Mouse (Mus musculus): Measurements from ENCODE around the gene Pcolce2. TPM values are rescaled to one million over a fixed set of nuclear protein-coding genes. Genes with fewer than 3 reads are reported as not detected.
A peak's percentile ranks its signal among the peaks of the same experiment; 100 is the strongest.

The Pcolce2 gene
- 0.58 and 3.4 TPM in 2 replicates for total RNA-seq (2014; rRNA removed; ENCODE audit: low replicate concordance)
- 2.6 TPM in 2 replicates for polyA plus RNA-seq (2015; fragmentation: Nextera tagmentation; extraction: Ambion mirVana)

- peak; percentile 26 for DNase-seq (ENCODE audit: low spot score)
- H3K4me3 ChIP-seq (ENCODE audit: low read depth, low read length), result peak within 1 kb of the TSS; percentile 57
- H3K27me3 ChIP-seq (ENCODE audit: control insufficient read depth, insufficient read depth, low read length), result peaks cover 39% of the 10 kb centered on the region
- peak; percentile 79 for ATAC-seq (ENCODE audit: insufficient read depth, low read depth)
- under 1% methylated on average over 39 of the region's 71 CpGs for WGBS
- H3K9me3 ChIP-seq (replicated peaks; ENCODE audit: control insufficient read depth, low read length), result no peaks in the 10 kb centered on the region
- H3K9ac ChIP-seq (replicated peaks; ENCODE audit: low read depth, low read length), result peak within 1 kb of the TSS; percentile 41
- H3K27ac ChIP-seq (ENCODE audit: low read depth), result no peak within 1 kb of the TSS
- H3K4me2 ChIP-seq (ENCODE audit: low read depth, low read length), result peak within 1 kb of the TSS; percentile 85
- H3K4me1 ChIP-seq (ENCODE audit: control insufficient read depth, insufficient read depth), result no peaks in the 10 kb centered on the region; the same call in 1 of the 2 replicates
- no peaks in the 10 kb centered on the region for H3K36me3 ChIP-seq (replicated peaks; ENCODE audit: control insufficient read depth, insufficient read depth, low read length)
- TF ChIP-seq CTCF (IDR thresholded peaks at IDR 0.05; ENCODE audit: low read depth) (no peak), EP300 (IDR thresholded peaks at IDR 0.05; ENCODE audit: low read depth) (no peak)
Observed at GRCm38 (mm10) chr9:95637271-95638181, at the start of gene Pcolce2. TSS of gene Pcolce2 (plus strand) at chr9:95637601.

GRCm38 (mm10) chr9:95588070-95588469 is 49.3 kb upstream of the Pcolce2 start:
- H3K27me3 ChIP-seq (ENCODE audit: control insufficient read depth, insufficient read depth, low read length), result no peaks in the 10 kb centered on the region
- ATAC-seq (ENCODE audit: insufficient read depth, low read depth) (no peak), DNase-seq (ENCODE audit: low spot score) (no peak)
- H3K27ac ChIP-seq (ENCODE audit: low read depth), result no peak overlapping the region
- no peak overlapping the region for H3K4me3 ChIP-seq (ENCODE audit: low read depth, low read length)
- no peak overlapping the region for H3K4me2 ChIP-seq (ENCODE audit: low read depth, low read length)
- H3K9ac ChIP-seq (replicated peaks; ENCODE audit: low read depth, low read length), result no peak overlapping the region
- no peaks in the 10 kb centered on the region for H3K9me3 ChIP-seq (replicated peaks; ENCODE audit: control insufficient read depth, low read length)
- no peaks in the 10 kb centered on the region for H3K36me3 ChIP-seq (replicated peaks; ENCODE audit: control insufficient read depth, insufficient read depth, low read length)
- TF ChIP-seq EP300 (IDR thresholded peaks at IDR 0.05; ENCODE audit: low read depth) (no peak), CTCF (IDR thresholded peaks at IDR 0.05; ENCODE audit: low read depth) (no peak)
- WGBS, result 90% methylated on average over 7 of the region's 7 CpGs
- no peaks in the 10 kb centered on the region for H3K4me1 ChIP-seq (ENCODE audit: control insufficient read depth, insufficient read depth)

GRCm38 (mm10) chr9:95594291-95594690 is 43.1 kb upstream of the Pcolce2 start:
- no peak overlapping the region for H3K4me2 ChIP-seq (ENCODE audit: low read depth, low read length)
- DNase-seq (ENCODE audit: low spot score) (no peak), ATAC-seq (ENCODE audit: insufficient read depth, low read depth) (no peak)
- no peak overlapping the region for H3K9ac ChIP-seq (replicated peaks; ENCODE audit: low read depth, low read length)
- no peaks in the 10 kb centered on the region for H3K27me3 ChIP-seq (ENCODE audit: control insufficient read depth, insufficient read depth, low read length)
- no peaks in the 10 kb centered on the region for H3K36me3 ChIP-seq (replicated peaks; ENCODE audit: control insufficient read depth, insufficient read depth, low read length)
- no peaks in the 10 kb centered on the region for H3K4me1 ChIP-seq (ENCODE audit: control insufficient read depth, insufficient read depth)
- WGBS, result 80% methylated on average over 4 of the region's 4 CpGs
- no peak overlapping the region for H3K27ac ChIP-seq (ENCODE audit: low read depth)
- H3K4me3 ChIP-seq (ENCODE audit: low read depth, low read length), result no peak overlapping the region
- no peaks in the 10 kb centered on the region for H3K9me3 ChIP-seq (replicated peaks; ENCODE audit: control insufficient read depth, low read length)
- TF ChIP-seq EP300 (IDR thresholded peaks at IDR 0.05; ENCODE audit: low read depth), result no peak
- no peak for TF ChIP-seq CTCF (IDR thresholded peaks at IDR 0.05; ENCODE audit: low read depth)

GRCm38 (mm10) chr9:95597466-95598178 is 39.8 kb upstream of the Pcolce2 start:
- TF ChIP-seq CTCF (IDR thresholded peaks at IDR 0.05; ENCODE audit: low read depth) (no peak), EP300 (IDR thresholded peaks at IDR 0.05; ENCODE audit: low read depth) (no peak)
- 54% methylated on average over 13 of the region's 13 CpGs for WGBS
- H3K9ac ChIP-seq (replicated peaks; ENCODE audit: low read depth, low read length), result no peak overlapping the region
- H3K27me3 ChIP-seq (ENCODE audit: control insufficient read depth, insufficient read depth, low read length), result no peaks in the 10 kb centered on the region
- no peaks in the 10 kb centered on the region for H3K9me3 ChIP-seq (replicated peaks; ENCODE audit: control insufficient read depth, low read length)
- DNase-seq (ENCODE audit: low spot score) (no peak), ATAC-seq (ENCODE audit: insufficient read depth, low read depth) (no peak)
- H3K36me3 ChIP-seq (replicated peaks; ENCODE audit: control insufficient read depth, insufficient read depth, low read length), result no peaks in the 10 kb centered on the region
- 0 out of 2 replicates have a peak overlapping the region, but pooled peaks have one; percentile 20 for H3K4me3 ChIP-seq (ENCODE audit: low read depth, low read length)
- H3K4me1 ChIP-seq (ENCODE audit: control insufficient read depth, insufficient read depth), result no peaks in the 10 kb centered on the region
- no peak overlapping the region for H3K27ac ChIP-seq (ENCODE audit: low read depth)
- H3K4me2 ChIP-seq (ENCODE audit: low read depth, low read length), result peak overlapping the region; percentile 44

- H3K9me3 ChIP-seq (replicated peaks; ENCODE audit: control insufficient read depth, low read length), result no peaks in the 10 kb centered on the region
- no peaks in the 10 kb centered on the region for H3K4me1 ChIP-seq (ENCODE audit: control insufficient read depth, insufficient read depth)
- peak overlapping the region; percentile 44 for H3K4me2 ChIP-seq (ENCODE audit: low read depth, low read length)
- 36% methylated on average over 19 of the region's 19 CpGs for WGBS
- TF ChIP-seq CTCF (IDR thresholded peaks at IDR 0.05; ENCODE audit: low read depth) (no peak), EP300 (IDR thresholded peaks at IDR 0.05; ENCODE audit: low read depth) (no peak)
- peak overlapping the region; percentile 20; the same call in 1 of the 2 replicates for H3K4me3 ChIP-seq (ENCODE audit: low read depth, low read length)
- no peak for DNase-seq (ENCODE audit: low spot score)
- no peaks in the 10 kb centered on the region for H3K36me3 ChIP-seq (replicated peaks; ENCODE audit: control insufficient read depth, insufficient read depth, low read length)
- no peak overlapping the region for H3K27ac ChIP-seq (ENCODE audit: low read depth)
- no peaks in the 10 kb centered on the region for H3K27me3 ChIP-seq (ENCODE audit: control insufficient read depth, insufficient read depth, low read length)
- no peak for ATAC-seq (ENCODE audit: insufficient read depth, low read depth)
- no peak overlapping the region for H3K9ac ChIP-seq (replicated peaks; ENCODE audit: low read depth, low read length)
Observed at GRCm38 (mm10) chr9:95598179-95598721, 39.2 kb upstream of the Pcolce2 start.

All from heart, postnatal 0 days (tissue).